Mouse (Mus musculus) CD8-positive naive resting alpha-beta T cell, adult 2 months (primary cell): Measurements from ENCODE around the gene Sfmbt2.

Experiments used
- DNase-seq, 2 experiments: peaks; one replicate each; pipeline ENCODE4 v3.0.0; 2022; ENCODE audit warnings: low read depth in 2 of 2, low spot score in 2 of 2

The Sfmbt2 gene

DNA sequence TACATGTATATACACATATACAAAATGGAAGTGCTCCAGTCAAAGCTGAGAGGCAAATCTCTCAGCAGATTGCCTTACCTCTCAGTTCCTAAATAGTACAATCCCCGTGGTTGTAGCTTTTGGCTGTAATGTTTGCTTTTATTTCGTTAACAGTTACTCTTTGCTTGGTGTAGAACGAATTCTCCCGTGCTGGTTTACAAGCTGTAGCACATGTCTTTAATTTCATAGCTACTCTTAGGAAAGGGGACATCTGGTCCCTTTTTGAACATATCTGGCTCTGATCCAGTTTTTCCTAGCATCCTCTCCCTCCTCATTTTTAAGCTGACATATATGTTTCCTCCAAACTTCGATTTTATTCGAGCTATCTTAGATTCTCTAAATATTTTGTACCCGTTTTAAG is 172.1 kb downstream of the Sfmbt2 start:
- no peak for DNase-seq

- no peak for DNase-seq
Observed at GRCm38 (mm10) chr2:10558816-10559215, 188.5 kb downstream of the Sfmbt2 start.

GRCm38 (mm10) chr2:10565491-10565890 is 195.2 kb downstream of the Sfmbt2 start:
- no peak for DNase-seq

GRCm38 (mm10) chr2:10569392-10569791 is 199.1 kb downstream of the Sfmbt2 start:
- no peak for DNase-seq

GRCm38 (mm10) chr2:10572311-10572710 is 202.0 kb downstream of the Sfmbt2 start:
- DNase-seq, result no peak

DNA sequence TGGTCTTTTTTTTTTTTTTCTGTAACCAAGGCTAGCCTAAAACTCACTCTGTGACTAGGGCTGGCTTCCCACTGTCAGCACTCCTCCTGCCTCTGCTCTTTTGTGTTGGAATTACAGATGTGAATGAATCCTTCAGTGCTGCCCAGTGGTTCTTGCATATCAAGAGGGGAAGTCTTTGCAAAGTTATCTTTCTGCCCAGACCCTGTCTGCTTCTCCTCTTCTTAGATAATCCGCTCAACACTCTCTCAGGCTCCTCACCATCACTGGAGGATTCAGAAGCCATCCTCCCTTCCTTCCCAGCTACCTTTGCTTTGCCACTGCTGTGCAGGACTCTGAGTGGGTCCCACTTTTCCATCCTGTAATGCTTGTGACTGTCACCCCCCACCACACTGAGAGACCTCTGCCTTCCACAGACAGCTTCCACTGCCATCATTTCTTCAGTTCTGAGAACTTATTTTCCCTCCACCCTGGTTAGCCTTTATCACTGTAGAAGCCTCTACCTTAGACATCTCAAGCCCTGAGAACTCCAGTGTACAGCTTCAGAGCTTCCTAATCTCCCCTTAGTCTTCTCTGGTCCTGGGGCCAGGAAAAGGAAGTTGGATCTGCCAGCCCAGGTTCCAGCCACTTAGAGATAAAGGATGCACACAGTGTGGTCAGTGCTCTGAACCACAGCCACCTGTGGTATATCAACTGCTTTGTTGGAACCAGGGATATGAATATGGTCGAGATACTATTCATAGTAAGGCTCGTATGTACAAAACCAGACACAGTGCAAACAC is 205.8 kb downstream of the Sfmbt2 start:
- DNase-seq, result no peak

DNA sequence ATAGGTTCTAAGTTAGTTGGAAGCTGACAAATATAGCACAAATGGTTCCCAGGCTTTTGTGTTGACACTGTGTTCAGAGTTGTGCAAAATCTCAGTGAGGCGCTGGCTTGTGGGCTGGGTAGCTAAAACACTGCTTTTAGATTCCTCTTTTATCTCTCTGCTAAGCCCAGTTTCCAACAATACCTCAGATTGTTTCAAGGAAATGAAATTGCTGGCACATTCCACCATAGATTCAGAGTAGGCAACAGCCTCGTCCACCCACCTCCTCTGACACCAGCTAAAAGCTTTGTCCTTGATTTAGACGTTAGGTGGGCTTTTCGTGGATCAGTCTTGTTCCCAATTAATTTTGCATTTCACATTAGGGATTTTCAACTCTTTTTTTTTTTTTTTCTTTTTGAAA is 212.4 kb downstream of the Sfmbt2 start:
- DNase-seq, result no peak

GRCm38 (mm10) chr2:10583103-10583502 is 212.8 kb downstream of the Sfmbt2 start:
- no peak for DNase-seq

DNA sequence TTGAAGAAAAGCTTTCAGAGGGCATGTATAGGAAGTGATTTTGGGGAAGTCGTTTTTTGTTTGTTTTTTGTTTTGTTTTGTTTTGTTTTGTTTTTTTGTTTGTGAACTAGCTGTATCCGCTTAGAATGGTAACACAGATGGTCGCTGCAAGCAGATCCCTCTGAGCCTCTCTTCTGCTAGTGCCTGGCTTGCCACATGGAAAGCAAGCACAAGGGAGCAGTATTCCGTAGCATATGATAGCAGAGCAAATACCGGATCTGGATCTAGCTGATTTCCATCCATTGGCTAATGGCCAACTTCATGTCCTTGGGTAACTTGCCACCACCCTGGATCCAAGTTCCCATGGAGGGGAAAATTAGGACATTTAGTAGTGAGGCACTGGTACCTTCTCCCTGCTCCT is 221.0 kb downstream of the Sfmbt2 start:
- no peak for DNase-seq

DNA sequence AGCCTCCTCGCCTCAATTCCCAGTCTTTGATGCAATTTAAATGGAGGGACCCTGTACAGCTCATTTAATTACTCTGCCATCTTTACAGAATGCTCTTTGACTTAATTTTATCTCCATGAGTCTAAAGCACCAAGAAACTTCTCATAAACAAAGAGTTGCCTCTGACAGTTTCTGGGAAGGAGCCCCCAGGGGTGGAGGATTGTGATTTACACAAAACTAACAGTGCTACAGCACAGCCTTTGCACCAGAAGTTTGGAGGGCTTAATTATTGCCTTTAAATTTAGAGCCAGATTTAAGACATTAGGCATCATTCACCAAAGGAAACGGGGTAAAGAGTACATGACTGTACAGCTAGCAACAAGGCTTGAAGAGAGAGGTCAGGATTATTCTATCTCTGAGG is 245.2 kb downstream of the Sfmbt2 start:
- no peak for DNase-seq
